1 mouse cellular context compared by ENCODE assay signal in the genomic region with DNA sequence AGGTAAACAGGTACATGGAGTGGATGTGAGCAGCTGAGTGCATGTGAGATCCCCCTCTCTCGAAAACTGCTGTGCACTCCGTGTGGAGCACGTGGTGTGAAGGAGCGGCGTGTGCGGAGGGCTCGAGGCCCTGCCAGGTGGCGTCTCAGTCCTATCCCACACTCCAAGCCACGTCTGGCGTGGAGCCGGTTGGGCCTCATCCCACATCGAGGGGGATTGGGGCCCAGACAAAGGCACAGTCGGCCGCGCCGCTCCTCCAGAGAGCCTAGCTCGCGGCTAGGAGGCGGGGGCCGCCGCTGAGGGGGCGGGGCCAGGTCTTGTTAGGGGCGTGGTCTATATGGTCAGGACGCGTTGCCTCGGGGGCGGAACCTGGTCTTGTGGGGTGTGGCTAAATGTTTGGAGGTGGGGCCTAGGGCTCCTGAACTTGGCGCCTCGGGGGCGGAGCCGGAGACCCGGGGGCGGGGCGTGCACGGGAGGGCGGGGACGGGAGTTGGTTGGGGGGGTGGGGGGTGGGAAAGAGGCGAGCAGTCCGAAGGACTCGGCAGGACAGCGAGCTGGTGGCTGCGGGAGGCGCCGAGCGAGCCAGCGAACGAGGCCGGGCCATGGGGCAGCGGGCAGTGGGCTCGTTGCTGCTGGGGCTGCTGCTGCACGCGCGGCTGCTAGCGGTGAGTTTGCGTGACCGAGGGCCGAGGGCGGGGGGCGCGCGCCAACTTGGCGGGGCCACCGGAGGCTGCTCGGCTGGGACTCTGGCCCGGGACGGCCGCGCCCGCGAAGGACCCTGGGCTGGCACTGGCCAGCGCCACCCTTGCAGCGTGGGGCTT.
A peak's percentile ranks its signal among the peaks of the same experiment; 100 is the strongest.
TF ChIP-seq lines count a peak whose summit lies in the region.

A gene (plus strand): TSS at position 510 of the 821 bp plus-strand sequence.

TF ChIP-seq in MEL, 35 proteins besides CTCF, POLR2A, EP300 and RAD21:
- TF ChIP-seq NELFE (IDR thresholded peaks at IDR 0.05; ENCODE audit: low read depth, low read length) (peak; percentile 58), MEF2A (IDR thresholded peaks at IDR 0.05; ENCODE audit: extremely low read depth, insufficient replicate concordance, low read depth, low read length, poor library complexity, severe bottlenecking) (no peak), MXI1 (IDR thresholded peaks at IDR 0.05; ENCODE audit: low read depth, low read length) (peak; percentile 71), KAT2A (conservative IDR thresholded peaks at IDR 0.05; ENCODE audit: low read depth, low read length) (no peak), USF1 (IDR thresholded peaks at IDR 0.05; ENCODE audit: low read depth, low read length) (0 out of 2 replicates have a peak, but pooled peaks have one; percentile 43), MAX (IDR thresholded peaks at IDR 0.05; ENCODE audit: low read length) (peak; percentile 92), SIN3A (IDR thresholded peaks at IDR 0.05; ENCODE audit: low read length) (0 out of 2 replicates have a peak, but pooled peaks have one; percentile 23), MYC (IDR thresholded peaks at IDR 0.05; ENCODE audit: low read depth, low read length) (peak; percentile 69)
